Mouse (Mus musculus): ENCODE measurements around the gene Entpd8. TPM values are rescaled to one million over a fixed set of nuclear protein-coding genes. Genes with fewer than 3 reads are reported as not detected.
A peak's percentile ranks its signal among the peaks of the same experiment; 100 is the strongest.

The Entpd8 gene
- total RNA-seq, 2 experiments from 2014 or later, result not detected

DNA sequence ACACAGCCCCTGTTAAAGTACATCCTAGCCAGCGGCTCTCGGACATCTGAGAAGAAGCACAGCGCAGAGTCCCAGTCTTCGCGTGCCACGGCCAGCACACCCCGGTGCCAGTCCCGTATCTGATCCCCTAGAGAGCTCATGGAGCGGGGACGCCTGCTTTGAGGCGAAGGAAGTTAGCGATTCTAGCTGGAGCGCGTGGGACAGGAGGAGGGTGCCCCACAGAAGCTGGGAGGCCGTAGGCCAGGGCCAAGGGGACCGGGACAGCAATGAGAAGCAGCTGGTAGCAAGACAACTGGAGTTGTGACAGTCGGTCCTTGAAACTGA lies 14.6 kb downstream of the Entpd8 start:
- no peak for DNase-seq (ENCODE audit: extremely low spot score in 1 of 2, low spot score in 1 of 2)

DNA sequence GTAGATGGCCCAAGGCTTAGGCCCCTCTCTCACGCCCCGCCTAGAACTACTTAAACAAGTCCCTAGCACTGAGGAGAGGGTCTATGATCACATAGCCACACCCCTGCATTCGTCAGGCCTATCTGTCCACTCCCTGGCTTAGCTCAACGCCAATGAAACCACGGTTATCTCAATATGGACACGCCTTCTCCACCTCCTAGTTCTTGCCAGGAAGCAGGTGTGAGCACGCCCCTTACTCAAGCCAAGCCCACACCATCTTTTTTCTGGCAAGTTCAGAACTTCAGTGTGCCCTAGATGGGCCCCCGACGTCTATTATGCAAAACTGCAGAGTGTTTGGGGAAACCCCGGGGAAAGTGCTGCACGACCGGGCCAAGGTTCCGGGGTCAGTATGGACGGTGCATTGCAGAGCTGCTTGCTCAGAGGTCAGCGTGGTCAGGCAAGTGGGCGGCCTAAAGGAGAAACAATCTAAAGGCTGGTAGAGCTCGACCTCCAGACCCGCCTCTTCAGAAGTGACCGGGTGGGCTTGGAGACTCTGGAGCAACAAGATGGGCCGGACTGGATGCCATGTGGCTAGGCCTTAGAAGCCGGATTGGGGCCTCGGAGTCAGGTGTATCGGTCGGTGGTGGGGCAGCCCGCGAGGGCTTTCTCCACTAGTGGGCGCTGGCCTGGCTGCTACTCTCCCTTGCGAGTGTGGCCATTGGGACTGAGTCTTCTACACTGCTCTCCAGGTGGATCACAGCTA lies 15.2 kb downstream of the Entpd8 start, which contains the start of gene Noxa1:
Noxa1 (minus strand) TSS at position 41 of the 742 bp plus-strand sequence.
- DNase-seq (ENCODE audit: extremely low spot score in 1 of 2, low spot score in 1 of 2), result no peak

DNA sequence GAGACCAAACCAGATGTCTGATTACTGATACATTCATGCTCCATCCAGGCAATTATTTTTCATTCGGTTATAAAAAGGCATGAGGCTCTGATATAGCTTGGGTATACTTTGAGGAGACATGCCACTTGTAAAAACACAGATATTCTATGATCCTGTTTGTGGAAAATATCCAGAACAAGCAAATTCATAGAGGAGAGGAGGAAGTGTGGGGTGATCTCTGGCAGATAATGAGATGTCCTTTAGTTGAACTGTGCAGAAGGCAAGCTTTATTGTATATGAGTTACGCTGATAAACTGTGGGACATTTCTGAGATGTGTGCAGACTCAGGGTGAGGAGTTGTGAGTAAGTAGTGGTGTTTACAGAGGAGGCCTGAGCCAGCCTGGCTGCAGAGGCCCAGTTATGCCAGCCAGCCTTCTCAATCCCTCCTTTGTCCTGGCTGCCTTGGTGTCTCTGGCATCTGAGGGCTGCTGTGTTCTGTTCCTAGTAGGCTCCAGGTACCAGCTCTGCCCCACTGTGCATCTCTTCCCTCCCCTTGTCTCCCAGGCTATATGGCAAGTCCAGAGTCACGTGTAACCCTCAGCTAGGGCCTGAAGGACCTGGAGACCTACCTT lies 18.0 kb downstream of the Entpd8 start:
- DNase-seq (ENCODE audit: extremely low spot score in 1 of 2, low spot score in 1 of 2), result no peak

DNA sequence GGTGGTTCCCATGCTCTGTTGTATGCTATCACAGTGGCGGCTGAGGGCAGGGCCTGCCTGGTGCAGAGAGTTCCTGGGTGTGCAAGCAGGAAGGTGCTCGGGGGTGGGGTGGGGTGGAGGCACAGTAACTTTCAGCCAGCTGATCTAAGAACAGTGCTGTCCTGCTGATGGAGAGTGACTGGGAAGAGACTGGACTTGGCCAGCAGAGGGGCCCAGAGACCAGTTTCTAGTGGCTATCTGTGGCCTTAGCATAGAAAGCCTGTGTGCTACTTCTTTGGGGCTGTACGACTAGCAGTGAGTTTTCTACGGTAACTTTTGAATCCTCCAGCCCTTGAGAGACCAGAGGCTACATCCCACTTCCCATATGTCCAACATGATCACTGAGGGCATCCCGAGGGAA lies 18.9 kb downstream of the Entpd8 start:
- peak in 1 of 2 experiments; percentile 24 for DNase-seq (ENCODE audit: extremely low spot score in 1 of 2, low spot score in 1 of 2)

DNA sequence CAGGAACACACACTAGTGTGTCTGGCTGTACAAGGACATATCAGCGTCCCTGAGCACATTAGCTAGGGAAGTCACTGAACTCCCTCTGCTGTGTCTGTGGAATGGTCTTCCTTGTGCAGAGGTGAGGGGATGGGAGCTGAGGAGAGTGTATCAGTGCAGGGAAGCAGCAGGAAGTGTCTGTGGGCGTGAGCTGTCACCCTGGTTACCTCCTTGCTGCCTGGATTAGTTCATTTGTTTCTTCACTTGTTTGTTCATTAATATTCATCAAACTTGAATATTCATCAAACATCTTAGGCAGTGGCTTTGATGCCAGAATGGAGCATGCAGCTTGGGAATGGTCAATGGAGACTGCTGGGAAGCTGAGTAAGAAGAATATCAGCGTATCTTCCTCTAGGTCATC lies 19.6 kb downstream of the Entpd8 start:
- no peak for DNase-seq (ENCODE audit: extremely low spot score in 1 of 2, low spot score in 1 of 2)

DNA sequence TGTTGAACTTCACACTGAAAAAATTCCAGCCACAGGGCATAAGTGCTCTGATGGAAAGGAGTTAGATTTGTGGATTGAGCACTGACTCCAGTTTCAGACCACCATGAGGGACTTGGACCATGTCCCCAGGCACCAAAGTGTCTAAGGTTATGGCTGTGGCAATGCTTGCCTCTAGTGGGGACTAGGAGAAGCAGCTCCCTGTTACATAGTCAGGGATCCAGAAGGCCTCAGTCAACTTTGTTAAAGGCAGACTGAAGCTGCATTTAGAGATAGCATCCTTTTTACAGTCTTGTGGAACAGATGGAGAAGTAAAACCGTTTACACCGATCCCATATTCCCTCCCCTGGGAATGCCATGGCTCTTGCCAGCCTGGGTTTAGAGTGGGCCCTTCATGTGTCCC lies 24.0 kb downstream of the Entpd8 start:
- no peak for DNase-seq (ENCODE audit: extremely low spot score in 1 of 2, low spot score in 1 of 2)

DNA sequence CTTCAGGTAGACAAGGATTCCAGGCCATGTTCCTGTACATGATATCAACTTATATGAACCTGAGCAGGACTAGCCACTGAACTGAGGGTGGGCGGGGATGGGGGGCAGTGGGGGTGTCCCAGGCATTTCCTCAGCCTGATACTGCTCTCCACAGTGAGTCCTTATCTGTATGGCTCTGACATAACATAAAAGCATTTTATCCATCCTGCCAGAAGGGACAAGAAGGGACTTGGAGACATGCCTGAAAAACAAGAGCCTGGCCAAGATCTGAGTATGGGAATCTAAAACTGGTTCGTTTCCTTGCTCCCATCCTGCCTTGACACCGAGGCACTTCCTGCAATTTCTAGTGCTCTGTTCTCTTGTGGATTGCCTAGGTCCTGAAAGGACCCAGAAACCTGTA lies 25.9 kb downstream of the Entpd8 start:
- no peak for DNase-seq (ENCODE audit: extremely low spot score in 1 of 2, low spot score in 1 of 2)

DNA sequence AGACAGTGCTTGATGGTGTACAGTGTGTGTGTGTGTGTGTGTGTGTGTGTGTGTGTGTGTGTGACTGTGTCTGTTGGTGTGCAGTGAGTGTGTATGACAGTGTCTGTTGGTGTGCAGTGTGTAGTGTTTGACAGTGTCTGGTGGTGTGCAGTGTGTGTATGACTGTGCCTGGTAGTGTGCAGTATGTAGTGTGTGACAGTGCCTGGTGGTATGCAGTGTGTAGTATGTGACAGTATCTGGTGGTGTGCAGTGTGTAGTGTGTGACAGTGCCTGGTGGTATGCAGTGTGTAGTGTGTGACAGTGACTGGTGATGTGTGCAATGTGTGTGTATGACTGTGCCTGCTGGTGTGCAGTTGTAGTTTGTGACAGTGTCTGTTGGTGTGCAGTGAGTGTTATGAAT lies 29.4 kb downstream of the Entpd8 start:
- DNase-seq (ENCODE audit: extremely low spot score in 1 of 2, low spot score in 1 of 2), result no peak

DNA sequence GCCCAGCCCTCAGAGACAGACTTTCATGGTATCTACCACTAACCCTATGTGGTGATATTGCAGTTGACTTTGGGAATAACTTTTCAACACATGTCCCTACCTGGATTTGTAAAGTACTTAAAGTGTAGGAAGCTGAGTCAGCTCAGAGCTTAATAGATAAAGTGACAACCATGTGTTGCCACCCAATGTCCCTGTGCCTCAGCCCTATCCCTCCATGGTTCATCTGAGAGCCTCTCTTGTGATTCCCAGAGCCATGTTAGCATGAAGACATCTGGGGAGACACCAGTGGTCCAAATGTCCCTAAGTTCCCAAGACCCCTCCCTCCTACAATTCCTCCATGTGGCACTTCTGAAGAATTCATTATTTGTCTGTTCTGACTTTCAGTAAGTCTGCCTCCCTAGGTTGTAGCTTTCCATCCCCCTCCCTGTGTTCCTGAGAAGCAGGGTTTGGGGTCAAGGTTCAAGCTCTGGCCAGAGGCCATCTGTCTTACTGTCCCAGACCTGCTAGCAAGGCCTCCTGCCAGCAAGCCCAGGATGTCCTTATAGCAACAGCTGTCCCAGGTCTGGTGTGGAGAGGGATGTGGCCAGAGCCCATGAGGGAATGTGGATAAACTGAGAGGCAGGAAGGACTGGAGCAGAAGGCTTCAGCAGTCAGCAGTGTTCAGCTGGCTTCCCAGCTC lies 30.5 kb downstream of the Entpd8 start:
- DNase-seq (ENCODE audit: extremely low spot score in 1 of 2, low spot score in 1 of 2), result no peak

DNA sequence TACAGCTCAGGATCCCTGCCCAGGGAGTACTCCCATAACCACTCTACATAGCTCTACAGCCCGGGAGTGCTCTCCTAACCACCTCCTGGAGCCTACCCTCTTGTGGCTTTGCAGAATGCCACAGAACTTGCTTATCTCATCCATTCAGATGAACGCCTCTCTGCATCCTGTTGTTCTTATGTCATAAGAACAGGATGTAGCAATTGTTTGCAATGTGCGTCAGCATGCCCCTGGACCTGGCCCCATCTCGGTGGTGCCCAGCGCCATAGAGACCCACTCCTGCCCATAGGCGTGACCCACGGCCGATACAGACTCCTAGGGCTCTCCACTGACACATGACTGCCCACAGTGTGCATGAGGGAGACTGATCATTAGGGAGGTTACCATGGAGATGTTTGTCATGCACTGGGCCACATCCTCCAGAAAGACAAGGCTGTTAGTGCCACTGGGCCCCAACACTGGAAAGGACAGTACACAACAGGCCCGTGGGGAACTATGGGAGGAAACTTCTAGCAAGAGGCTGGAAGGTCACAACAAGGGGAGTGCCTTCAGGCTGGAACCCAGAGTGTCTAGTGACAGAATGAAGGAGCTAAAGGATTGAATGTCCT lies 31.2 kb downstream of the Entpd8 start:
- no peak for DNase-seq (ENCODE audit: extremely low spot score in 1 of 2, low spot score in 1 of 2)

DNA sequence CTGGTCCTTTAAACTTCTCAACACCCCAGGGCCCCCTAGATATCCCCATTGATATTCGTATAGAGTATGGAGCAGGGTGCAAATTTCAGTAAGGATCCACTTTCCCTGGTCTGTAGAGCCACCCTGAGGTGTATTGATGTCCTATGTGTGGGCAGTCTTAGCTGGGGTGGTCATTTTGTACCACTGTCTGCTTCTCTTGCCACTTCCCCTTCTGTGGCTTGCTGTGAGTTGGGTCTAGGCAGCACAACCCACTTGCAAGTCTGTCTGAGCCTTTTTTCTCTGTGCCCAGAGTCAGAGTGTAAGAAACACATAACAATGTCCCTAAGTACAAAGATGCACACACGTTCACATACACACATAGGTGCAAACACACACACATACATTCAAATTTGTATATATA lies 34.2 kb downstream of the Entpd8 start:
- DNase-seq (ENCODE audit: extremely low spot score in 1 of 2, low spot score in 1 of 2), result no peak

DNA sequence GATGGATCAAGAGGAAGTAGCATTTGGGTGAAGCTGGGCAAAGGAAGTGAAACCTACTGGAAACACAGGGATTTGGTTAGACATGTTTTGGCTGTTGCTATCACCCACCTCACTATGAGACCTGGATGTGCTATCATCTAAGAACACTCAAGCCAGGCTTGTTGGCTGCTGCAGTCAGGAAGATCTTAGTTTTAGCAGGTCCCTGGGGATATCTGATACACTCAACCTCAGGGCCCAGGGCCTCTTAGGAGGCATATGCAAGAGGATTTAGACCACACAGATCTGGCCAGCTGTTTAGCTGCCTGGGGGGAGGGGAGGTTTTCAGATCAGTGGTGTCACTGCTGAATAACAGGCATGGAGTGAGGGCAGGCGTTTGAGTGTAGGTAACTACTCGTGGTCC lies 35.3 kb downstream of the Entpd8 start:
- no peak for DNase-seq (ENCODE audit: extremely low spot score in 1 of 2, low spot score in 1 of 2)

DNA sequence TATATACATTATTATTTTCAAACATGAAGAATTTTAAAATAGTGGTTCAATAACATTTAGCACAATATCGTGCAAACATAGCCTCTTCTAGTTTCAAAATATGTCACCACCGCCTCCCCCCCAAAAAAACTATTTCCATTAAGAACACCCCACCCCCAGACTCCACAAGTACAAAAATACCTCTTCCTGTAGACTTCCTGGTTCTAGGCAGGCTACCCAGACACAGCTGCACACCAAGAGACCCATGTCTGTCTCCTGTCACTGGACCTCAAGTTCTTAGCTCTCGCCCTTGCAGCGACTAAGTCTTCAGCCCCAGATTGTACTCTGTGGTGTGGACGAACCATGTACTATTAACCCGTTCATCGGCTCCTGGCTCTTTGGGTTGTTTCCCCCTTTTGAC lies 40.9 kb downstream of the Entpd8 start:
- DNase-seq (ENCODE audit: extremely low spot score in 1 of 2, low spot score in 1 of 2), result no peak

DNA sequence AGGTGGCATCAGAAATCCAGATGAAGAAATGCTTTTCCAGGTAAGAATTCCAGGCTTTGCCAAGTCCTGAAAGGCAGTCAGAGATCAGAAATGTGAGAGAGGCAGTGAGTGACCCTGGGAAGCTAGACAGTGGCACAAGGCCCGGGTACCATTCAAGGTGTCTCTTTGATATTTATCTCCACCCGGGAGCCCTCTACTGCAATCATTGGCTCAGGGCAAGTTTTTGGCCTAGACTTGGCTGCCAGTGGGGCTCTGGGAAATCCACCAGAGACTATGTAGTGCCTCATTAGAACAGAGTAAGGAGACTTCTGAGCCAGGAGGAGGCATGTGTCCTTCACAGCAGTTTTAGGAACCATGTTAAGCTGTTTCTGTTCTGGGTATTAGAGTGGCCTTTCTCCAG lies 42.6 kb downstream of the Entpd8 start:
- no peak for DNase-seq (ENCODE audit: extremely low spot score in 1 of 2, low spot score in 1 of 2)

DNA sequence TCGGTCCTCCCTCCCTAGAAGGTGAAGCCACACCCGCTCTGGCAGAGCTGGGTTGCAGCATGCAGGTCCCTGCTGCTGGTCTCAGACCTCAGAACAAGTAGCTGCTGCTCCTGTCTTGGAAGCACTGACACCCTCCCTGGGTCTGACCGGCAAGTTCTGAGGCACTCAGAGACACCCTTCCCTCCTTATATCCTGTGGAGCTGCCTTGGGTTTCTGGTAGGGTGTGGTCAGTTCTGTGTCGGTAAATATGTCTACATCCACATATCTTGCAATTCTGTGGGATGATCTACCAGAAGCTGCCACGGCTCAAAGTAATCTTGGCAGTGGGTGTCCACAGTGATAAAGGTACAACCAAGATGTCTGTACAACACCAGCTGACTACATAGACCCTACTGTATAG lies 43.4 kb downstream of the Entpd8 start:
- DNase-seq (ENCODE audit: extremely low spot score in 1 of 2, low spot score in 1 of 2), result no peak

DNA sequence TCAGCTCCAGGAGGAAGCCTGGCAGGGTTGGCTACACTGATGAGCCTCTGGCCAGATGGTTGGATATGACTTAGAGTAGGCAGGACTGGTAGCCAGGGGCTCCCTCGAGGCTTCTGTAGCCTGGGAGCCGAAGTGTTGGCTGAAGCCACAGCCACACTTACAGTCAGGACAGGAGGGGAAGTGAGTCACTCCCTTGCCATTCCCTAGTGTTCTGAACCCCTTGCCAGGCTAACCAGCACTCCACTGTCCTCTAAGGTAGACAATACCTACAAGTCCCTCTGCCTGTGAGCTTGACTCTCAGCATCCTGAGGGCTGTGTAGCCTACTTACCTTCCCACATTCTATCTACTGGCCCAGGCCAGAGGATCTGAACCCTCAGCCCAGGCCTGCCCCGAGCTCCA lies 44.3 kb downstream of the Entpd8 start:
- no peak for DNase-seq (ENCODE audit: extremely low spot score in 1 of 2, low spot score in 1 of 2)

DNA sequence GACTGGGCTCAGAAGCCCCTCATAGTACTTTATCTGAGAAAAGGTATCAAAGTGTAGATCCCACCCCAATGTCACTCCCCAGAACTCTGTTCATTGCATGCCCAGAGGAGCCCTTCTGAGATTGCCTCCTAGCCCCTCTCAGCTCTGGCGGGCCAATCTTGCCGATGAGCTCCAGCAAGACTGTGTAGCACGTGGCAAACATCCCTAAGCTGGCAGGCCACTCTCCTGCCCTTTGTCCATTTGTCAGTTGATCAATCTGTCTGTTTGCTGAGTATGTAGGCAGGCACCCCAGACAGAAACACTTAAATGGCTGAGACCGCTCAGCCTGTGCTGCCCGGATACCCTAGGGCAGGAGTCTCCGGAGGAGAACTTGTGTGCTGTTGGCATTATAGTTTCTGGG lies 45.0 kb downstream of the Entpd8 start:
- DNase-seq (ENCODE audit: extremely low spot score in 1 of 2, low spot score in 1 of 2), result no peak

DNA sequence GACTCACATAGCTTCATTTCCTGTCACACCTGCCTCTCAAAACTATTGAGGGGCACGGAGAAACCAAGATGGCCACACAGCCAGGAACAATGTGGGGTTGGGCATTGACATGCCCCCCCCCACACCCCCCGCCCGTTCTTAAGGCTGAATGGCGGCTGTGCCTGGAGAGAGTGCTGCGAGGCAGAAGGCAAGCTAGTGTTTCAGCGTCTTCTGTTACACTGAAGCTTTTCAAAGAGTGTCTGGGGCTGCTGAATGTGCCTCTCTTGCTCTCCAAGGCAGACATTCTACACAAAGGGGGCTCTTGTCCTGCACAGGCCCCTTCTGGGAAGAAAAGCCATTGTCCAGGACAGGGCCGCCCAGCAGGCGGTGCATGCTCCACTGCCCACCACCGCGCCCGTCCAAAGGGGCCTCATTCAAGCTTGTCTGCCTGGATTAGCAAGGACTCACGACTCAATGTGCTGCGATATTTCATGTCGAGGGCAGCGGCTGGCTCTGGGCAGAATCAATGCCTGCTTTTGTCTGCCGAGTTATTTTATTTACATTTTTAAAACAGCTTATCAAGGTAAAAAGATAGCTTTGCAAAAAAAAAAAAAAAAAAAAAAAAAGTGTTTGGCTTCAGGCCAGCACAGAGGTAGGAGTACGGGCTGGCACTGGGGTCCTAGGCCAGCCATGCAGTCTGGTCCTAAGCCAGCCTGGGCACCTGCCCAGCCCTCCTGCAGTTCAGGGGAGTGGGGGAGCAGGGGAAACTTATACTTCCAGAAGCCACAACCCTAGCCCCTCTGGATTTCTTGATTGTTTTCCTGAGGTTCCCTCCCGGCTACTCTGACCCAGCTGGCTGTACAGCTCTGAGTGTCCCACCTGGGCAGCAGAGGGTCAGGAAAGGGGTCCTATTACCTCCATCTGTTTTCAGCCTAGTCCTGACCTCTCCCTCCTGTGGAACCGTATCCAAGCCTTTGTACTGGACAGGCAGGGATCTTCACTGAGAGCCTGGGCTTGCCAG lies 46.2 kb downstream of the Entpd8 start:
- peak in 1 of 2 experiments; percentile 11 for DNase-seq (ENCODE audit: extremely low spot score in 1 of 2, low spot score in 1 of 2)

DNA sequence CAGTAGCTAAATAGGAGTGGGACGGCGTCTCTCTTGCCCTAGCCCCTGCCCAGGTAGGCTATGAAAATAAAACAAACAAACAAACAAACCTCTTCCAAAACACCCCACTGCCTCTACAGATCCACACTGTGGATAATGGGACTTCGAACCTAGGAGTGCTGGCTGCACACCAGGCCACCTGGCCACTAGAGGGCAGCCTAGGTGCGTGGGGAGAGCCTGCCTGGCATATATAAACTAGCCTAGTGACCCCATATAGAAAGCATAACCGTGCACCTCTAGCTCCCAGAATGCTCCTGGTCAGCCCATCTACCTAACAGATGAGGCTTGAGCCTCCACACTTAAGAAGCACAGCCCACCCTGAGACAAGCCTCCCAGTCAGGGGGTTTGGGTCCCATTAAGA lies 47.1 kb downstream of the Entpd8 start:
- peak in 1 of 2 experiments; percentile 52 for DNase-seq (ENCODE audit: extremely low spot score in 1 of 2, low spot score in 1 of 2)

DNA sequence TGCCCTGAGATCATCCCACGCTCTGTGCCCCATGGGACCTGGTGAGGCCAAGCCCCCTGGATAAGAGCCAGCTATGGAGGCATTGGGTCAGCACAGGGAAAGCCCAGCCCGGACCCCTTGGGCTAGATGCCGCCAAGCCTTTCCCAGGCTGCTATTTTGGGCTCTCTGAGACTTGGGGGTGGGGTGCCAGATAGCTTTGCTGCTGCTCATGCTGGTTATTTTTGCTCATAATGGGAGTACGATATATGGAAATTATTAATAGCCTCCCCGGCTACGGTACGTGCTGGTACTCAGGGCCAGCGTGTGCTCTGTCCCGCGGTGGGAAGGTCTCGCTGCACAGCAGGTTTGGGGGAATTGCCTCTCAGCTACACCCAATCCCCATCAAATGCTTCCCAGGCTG lies 48.0 kb downstream of the Entpd8 start:
- no peak for DNase-seq (ENCODE audit: extremely low spot score in 1 of 2, low spot score in 1 of 2)

All from layer of hippocampus, postnatal 25 days (tissue).